Mouse (Mus musculus): Measurements from ENCODE around the gene Bmp8a. TPM values are rescaled to one million over a fixed set of nuclear protein-coding genes. Genes with fewer than 3 reads are reported as not detected.
A peak's percentile ranks its signal among the peaks of the same experiment; 100 is the strongest.
"Not testable (repeated sequence)": the region's sequence is repeated elsewhere in the genome, so short reads cannot be mapped to it uniquely, and the experiment has no call there.

Bmp8a gene
- polyA plus RNA-seq, 1 experiment from 2014 or later: 0.53 TPM

DNA sequence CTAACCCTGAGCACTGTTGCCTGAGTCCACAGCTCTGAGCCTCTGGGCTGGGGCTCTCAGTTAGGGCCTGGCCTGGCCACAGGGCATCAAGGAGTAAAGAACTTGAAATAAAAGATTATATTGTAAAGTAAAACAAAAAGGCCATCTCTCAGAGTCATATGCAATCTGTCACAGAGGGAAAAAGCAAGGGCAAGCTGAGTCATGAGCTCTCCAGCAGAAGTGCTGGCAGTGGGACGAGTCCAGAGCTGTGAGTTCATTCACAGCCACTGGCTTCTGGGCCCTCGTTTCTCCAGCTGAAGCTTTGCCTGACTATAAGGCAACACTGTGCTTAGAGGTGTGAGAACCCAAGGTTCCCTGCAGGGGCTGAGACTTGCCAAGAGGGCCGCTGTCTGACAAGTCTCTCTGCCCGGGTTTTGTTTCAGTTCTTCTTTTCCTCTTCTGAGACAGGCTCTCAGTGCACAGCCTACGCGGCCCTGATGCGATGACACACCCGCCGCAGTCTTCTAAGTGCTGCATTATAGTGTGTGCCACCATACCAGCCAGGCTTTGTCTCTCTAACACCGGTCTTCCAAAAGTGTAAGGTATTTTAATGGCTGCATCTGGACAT is 10.3 kb upstream of the Bmp8a start:
- no peaks in the 10 kb centered on the region for H3K9me3 ChIP-seq
- H3K4me3 ChIP-seq (replicated peaks): no peak overlapping the region
- H3K4me1 ChIP-seq (replicated peaks): no peaks in the 10 kb centered on the region
- ATAC-seq: no peak
- 84% methylated on average over 10 of the region's 10 CpGs for WGBS
- peaks cover 32% of the 10 kb centered on the region for H3K36me3 ChIP-seq
- H3K27ac ChIP-seq: no peak overlapping the region
- H3K9ac ChIP-seq: no peak overlapping the region
- no peak overlapping the region for H3K4me2 ChIP-seq (replicated peaks)
- H3K27me3 ChIP-seq (replicated peaks): no peaks in the 10 kb centered on the region

DNA sequence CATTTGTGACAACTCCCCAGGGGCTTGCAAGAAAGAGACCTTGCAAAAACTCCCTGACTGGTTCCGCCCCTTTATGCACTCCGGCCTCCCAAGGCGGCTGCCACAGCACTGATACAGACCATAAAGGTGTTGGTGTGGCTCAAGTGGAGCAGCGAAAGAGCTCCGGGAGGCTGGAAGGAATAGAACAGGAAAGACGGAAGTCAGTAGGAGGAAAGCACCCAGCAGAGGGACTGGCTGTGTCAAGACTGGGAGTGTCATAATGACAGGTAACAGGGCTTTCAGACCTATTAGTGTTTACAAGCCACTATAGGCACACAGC is 378 bp upstream of the Bmp8a start:
- peak overlapping the region; percentile 45 for H3K9ac ChIP-seq
- peak overlapping the region; percentile 98 for H3K4me2 ChIP-seq (replicated peaks)
- H3K27me3 ChIP-seq (replicated peaks): peaks cover 31% of the 10 kb centered on the region
- H3K36me3 ChIP-seq: no peaks in the 10 kb centered on the region
- H3K4me1 ChIP-seq (replicated peaks): peaks cover 14% of the 10 kb centered on the region
- ATAC-seq: peak; percentile 85
- H3K9me3 ChIP-seq: no peaks in the 10 kb centered on the region
- peak overlapping the region; percentile 57 for H3K4me3 ChIP-seq (replicated peaks)
- H3K27ac ChIP-seq: peak overlapping the region; percentile 64
- 4% methylated on average over 6 of the region's 6 CpGs for WGBS

DNA sequence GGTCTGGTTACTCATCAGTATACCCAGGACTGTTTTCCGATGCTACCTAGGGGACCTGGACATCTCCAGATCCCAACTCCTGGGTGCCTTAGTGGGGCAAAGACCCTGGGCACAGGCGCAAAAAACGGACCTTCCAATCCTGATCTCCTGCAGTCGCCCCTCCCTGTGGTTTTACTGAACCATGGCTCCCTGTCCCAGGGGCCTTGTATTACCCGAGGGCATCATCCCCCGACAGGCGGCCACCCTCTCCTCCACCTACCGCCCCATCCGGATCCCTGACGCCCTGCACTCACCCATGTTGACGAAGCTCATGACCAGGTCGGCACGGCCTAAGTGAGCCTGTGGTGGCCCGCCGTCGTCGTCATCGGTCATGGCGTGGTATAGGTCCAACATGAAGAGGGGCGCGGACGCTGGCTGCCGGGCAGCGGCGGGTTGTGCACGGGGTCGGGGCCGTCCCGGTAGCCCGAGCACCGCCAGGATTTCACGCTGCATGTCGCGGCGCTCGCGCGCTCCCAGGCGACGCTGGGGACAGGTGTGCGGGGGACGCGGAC is 886 bp downstream of the Bmp8a start:
- Histone ChIP-seq H3K4me2 (replicated peaks) (peak overlapping the region; percentile 98), H3K4me1 (replicated peaks) (peaks cover 14% of the 10 kb centered on the region), H3K27ac (no peak overlapping the region), H3K4me3 (replicated peaks) (peak overlapping the region; percentile 57), H3K9ac (peak overlapping the region; percentile 50), H3K27me3 (replicated peaks) (peaks cover 31% of the 10 kb centered on the region), H3K36me3 (no peaks in the 10 kb centered on the region), H3K9me3 (no peaks in the 10 kb centered on the region)
- ATAC-seq: peak; percentile 15
- 2% methylated on average over 43 of the region's 43 CpGs for WGBS

DNA sequence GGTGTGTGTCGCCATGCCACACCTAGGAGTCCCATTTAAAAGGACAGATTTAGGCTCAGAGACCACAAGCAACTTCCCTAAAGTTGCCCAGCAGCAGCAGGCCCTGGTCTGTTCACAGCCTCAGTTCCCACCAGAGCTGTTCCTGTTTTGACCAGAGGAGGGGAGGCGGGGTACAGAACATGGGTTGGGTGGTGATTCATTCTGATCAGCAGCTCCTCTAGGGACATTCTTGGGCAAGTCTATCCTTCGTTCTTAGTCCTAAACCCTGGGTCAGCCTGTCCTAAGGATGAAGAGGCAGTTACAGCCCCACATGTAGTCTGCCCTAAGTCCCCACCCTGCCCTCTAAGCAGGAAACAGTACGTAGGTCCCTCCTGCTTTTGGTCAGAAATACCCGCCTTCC is 2.8 kb downstream of the Bmp8a start:
- H3K36me3 ChIP-seq: no peaks in the 10 kb centered on the region
- no peak overlapping the region for H3K4me2 ChIP-seq (replicated peaks)
- no peak overlapping the region for H3K27ac ChIP-seq
- WGBS: 67% methylated on average over 5 of the region's 5 CpGs
- H3K4me1 ChIP-seq (replicated peaks): peaks cover 14% of the 10 kb centered on the region
- no peaks in the 10 kb centered on the region for H3K9me3 ChIP-seq
- no peak overlapping the region for H3K9ac ChIP-seq
- no peak for ATAC-seq
- H3K27me3 ChIP-seq (replicated peaks): peaks cover 31% of the 10 kb centered on the region
- no peak overlapping the region for H3K4me3 ChIP-seq (replicated peaks)

DNA sequence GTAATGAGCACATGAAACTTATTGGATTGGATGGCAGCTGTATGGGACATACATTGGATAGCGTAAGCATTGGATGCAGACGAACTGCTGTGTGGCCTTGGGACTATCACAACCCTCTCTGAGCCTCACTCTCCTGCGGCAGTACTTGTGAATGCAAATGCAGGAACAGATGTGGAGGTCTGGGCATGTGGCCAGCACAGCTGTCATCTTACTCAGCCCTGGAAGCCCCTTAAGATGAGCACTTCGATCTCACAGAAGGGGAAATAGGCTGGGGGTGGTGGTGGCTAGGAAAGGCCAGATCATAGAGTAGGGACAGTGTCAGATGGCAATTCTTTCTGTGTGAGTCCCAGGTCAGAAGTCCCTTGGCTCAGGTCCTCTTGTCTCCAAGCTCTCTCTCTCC is 5.4 kb downstream of the Bmp8a start:
- WGBS: 61% methylated on average over 4 of the region's 4 CpGs
- Histone ChIP-seq H3K4me2 (replicated peaks) (no peak overlapping the region), H3K4me3 (replicated peaks) (no peak overlapping the region), H3K9me3 (no peaks in the 10 kb centered on the region), H3K9ac (no peak overlapping the region), H3K36me3 (no peaks in the 10 kb centered on the region), H3K27ac (no peak overlapping the region), H3K4me1 (replicated peaks) (peaks cover 8% of the 10 kb centered on the region), H3K27me3 (replicated peaks) (peaks cover 26% of the 10 kb centered on the region)
- ATAC-seq: no peak

DNA sequence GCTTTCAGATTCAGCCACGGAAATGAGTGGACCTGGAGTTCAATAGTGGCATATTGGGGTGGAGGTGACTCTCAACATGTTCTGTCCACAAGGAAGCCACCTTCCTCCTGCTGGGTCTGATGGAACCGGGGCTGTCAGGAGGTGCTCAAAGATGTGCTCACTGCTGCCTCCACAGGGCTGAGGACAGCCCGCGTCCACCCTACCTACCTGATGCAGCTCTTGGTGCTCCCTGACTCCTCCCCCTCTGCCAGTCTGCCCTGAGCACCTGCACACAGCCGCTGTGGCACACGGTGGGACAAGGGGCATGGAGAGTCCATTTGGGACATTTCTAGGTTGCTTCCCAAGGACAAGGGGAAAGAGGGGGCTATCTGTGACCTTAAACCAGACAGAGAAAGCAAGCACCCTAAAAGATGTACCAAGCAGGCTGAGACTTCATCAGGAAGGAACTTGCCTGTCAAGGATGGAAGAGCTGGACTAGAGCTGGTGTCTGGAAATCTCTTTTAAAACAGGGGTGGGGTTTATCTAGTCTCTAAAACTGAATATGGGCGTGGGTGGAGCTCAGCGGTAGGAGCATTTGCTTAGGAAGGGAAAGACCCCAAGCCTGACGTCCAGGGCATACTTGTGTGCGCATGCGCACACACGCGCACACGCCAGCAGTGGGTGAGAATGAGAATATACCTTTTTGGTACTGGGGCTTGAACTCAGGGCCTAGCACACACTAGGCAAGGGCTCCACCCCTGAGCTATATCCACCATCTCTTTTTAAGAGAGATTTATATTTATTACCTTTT is 7.1 kb downstream of the Bmp8a start:
- no peak overlapping the region for H3K27ac ChIP-seq
- 66% methylated on average over 14 of the region's 14 CpGs for WGBS
- H3K4me3 ChIP-seq (replicated peaks): no peak overlapping the region
- no peaks in the 10 kb centered on the region for H3K36me3 ChIP-seq
- H3K4me1 ChIP-seq (replicated peaks): no peaks in the 10 kb centered on the region
- H3K4me2 ChIP-seq (replicated peaks): no peak overlapping the region
- H3K9me3 ChIP-seq: no peaks in the 10 kb centered on the region
- ATAC-seq: no peak
- H3K27me3 ChIP-seq (replicated peaks): peaks cover 9% of the 10 kb centered on the region
- no peak overlapping the region for H3K9ac ChIP-seq

DNA sequence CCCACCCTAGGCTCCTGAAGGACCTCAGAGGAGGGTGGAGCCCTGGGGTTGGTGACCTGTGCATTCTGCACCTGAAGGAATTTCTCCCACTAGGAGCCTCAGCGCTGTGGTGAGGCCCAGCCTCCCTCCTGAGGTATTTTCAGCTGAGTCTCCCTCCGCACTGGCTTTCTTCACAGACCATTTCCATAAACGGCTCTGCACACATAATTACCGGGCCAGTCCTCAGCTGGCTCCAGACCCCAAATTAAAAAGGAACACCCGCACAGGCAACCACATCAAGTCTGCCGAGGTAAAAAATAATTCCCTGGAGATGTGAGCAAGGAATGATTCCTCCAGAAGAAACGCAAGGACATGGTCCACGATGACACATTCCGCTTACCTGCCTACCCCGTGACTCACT is 7.8 kb downstream of the Bmp8a start:
- H3K27ac ChIP-seq; H3K36me3 ChIP-seq; H3K9ac ChIP-seq; H3K9me3 ChIP-seq; H3K4me3 ChIP-seq (replicated peaks); H3K4me1 ChIP-seq (replicated peaks); H3K4me2 ChIP-seq (replicated peaks); H3K27me3 ChIP-seq (replicated peaks): not testable (repeated sequence)
- WGBS: 68% methylated on average over 10 of the region's 10 CpGs
- ATAC-seq: peak; percentile 17; the same call in 1 of the 2 replicates

DNA sequence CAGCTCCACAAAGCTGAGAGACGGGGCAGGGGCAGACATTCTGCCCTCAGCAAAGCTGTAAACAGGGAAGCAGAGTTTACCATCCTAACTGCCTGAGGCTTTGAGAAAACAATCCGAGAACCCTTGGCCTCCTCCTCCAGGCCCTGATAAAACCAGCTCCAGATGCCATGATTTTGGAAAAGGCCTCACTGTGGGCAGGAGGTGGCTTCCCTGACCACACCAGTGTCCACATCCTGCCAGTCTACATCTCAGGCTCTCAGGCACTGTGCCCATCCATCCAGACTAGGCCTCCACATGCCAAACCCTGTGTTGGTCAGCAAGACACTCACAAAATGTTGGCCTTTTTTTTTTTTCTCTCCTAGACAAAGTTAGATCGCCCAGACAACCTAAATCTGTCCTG is 8.9 kb downstream of the Bmp8a start:
- WGBS: 52% methylated on average over 3 of the region's 3 CpGs
- no peak for ATAC-seq
- Histone ChIP-seq H3K4me3 (replicated peaks) (no peak overlapping the region), H3K4me2 (replicated peaks) (no peak overlapping the region), H3K36me3 (no peaks in the 10 kb centered on the region), H3K9ac (no peak overlapping the region), H3K4me1 (replicated peaks) (no peaks in the 10 kb centered on the region), H3K27ac (no peak overlapping the region), H3K9me3 (no peaks in the 10 kb centered on the region), H3K27me3 (replicated peaks) (no peaks in the 10 kb centered on the region)

DNA sequence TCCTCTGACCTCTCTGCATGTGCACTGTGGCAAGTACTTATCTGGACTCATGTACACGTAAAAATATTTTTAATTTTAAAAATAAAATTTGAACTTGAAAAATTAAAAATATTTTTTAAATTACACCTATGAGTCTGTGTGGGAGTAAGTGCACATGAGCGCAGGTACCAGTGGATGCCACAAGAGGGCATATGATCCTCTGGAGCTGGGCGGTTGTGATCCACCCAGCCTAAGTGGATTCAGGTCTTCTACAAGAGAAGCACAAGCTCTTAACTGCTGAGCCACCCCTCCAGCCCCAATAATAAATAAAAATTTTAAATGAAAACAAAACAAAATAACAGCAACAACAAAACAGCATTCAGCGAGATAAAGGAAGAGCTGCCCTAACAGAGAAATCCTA is 9.9 kb downstream of the Bmp8a start:
- Histone ChIP-seq H3K4me1 (replicated peaks) (no peaks in the 10 kb centered on the region), H3K27me3 (replicated peaks) (no peaks in the 10 kb centered on the region), H3K9me3 (no peaks in the 10 kb centered on the region), H3K36me3 (no peaks in the 10 kb centered on the region), H3K27ac (no peak overlapping the region), H3K9ac (no peak overlapping the region), H3K4me2 (replicated peaks) (no peak overlapping the region), H3K4me3 (replicated peaks) (no peak overlapping the region)
- 94% methylated on average over 4 of the region's 4 CpGs for WGBS
- no peak for ATAC-seq

DNA sequence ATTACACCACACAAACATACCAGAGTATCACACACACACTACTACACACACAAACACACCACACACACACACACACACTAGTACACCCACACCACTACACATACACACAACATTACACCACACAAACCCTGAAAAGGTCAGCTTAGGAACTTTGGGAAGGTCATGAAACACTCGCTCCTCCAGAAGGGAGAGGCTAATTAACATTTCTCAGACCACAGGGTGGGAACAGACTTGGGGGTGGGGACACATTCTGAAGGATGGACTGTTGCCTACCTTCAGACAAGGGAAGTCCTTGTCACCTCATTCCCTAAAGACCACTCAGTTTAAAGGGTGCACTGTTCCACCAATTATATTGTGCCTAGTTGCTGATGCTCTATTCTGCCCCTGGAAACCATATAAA is 11.1 kb downstream of the Bmp8a start:
- not testable (repeated sequence) for H3K9ac ChIP-seq; H3K27me3 ChIP-seq (replicated peaks); H3K4me3 ChIP-seq (replicated peaks); H3K27ac ChIP-seq; H3K36me3 ChIP-seq; H3K4me1 ChIP-seq (replicated peaks); H3K9me3 ChIP-seq; H3K4me2 ChIP-seq (replicated peaks); ATAC-seq
- WGBS: 71% methylated on average over 1 of the region's 1 CpGs

DNA sequence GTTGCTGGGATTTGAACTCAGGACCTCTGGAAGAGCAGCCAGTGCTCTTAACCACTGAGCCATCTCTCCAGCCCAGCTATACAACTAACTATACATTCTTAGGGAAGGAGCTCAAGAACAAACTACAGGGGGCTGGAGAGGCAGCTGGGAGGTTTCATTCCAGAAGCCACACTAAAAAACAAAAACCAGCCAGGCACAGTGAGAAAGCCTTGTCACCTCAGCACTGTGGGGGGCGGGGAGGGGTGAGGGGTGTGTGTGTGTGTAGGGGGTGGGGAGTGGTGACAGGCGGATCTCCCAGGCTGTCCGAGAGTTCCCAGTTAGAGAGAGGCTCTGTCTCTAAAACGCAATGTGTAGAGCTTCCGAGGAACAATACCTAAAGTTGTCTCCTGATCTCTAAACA is 11.7 kb downstream of the Bmp8a start:
- Histone ChIP-seq H3K27ac (no peak overlapping the region), H3K9me3 (no peaks in the 10 kb centered on the region), H3K4me3 (replicated peaks) (no peak overlapping the region), H3K4me1 (replicated peaks) (no peaks in the 10 kb centered on the region), H3K9ac (no peak overlapping the region), H3K36me3 (no peaks in the 10 kb centered on the region), H3K27me3 (replicated peaks) (no peaks in the 10 kb centered on the region), H3K4me2 (replicated peaks) (no peak overlapping the region)
- WGBS: 82% methylated on average over 5 of the region's 5 CpGs
- no peak for ATAC-seq

DNA sequence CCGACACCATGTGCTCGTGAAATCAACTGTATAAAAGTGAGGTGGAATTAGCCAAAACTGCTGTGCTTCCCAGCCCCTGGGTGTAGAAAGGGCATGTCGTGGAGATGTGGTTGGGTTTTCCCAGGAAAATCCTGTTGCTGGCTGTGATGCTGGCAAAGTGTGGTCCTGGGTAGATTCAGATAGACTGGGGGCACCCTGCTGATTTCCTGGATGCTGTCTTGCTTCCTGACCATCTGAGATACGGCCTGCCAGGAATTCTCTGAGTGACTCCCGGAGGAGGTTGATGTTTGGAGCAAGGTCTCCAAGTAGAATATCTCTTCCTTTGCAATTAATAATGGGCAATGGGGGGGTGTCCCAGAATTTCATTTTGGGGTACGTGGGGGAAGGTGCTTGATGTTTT is 14.1 kb downstream of the Bmp8a start:
- 70% methylated on average over 6 of the region's 6 CpGs for WGBS
- Histone ChIP-seq H3K4me3 (replicated peaks) (no peak overlapping the region), H3K27me3 (replicated peaks) (no peaks in the 10 kb centered on the region), H3K4me2 (replicated peaks) (no peak overlapping the region), H3K36me3 (no peaks in the 10 kb centered on the region), H3K9ac (no peak overlapping the region), H3K4me1 (replicated peaks) (no peaks in the 10 kb centered on the region), H3K27ac (no peak overlapping the region), H3K9me3 (no peaks in the 10 kb centered on the region)
- ATAC-seq: no peak

DNA sequence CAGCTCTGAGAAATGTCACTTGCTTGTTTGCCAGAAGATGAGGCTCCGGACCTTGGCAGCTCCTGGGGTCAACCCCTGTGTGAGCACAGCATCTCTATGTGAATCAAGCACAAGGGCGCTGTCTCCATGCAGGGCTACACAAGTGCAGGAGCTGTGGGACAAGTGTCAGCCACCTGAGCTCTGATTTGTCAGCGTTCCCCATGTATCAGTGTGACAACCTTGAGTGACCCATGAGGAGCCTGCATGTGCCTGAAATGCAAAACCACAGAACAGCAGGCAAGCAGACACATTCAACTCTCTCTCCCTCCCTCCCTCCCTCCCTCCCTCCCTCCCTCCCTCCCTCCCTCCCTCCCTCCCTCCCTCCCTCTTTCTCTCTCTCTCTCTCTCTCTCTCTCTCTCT is 15.4 kb downstream of the Bmp8a start:
- Histone ChIP-seq H3K27ac (no peak overlapping the region), H3K4me3 (replicated peaks) (no peak overlapping the region), H3K36me3 (no peaks in the 10 kb centered on the region), H3K9me3 (no peaks in the 10 kb centered on the region), H3K4me2 (replicated peaks) (no peak overlapping the region), H3K9ac (no peak overlapping the region), H3K27me3 (replicated peaks) (peaks cover 8% of the 10 kb centered on the region), H3K4me1 (replicated peaks) (no peaks in the 10 kb centered on the region)
- ATAC-seq: no peak
- 58% methylated on average over 3 of the region's 3 CpGs for WGBS
